Mouse (Mus musculus) liver, embryonic 15.5 days (tissue): ENCODE data around the gene Cort. TPM values are rescaled to one million over a fixed set of nuclear protein-coding genes. Genes with fewer than 3 reads are reported as not detected.
"Not testable (repeated sequence)": the region's sequence is repeated elsewhere in the genome, so short reads cannot be mapped to it uniquely, and the experiment has no call there.

ENCODE experiments used
- ATAC-seq: fragments of 200-750 bp; cut with Nextera tagmentation; 2 replicates; pipeline ENCODE4 v1.8.0; 2017; ENCODE audit warnings: moderate number of reproducible peaks, mild to moderate bottlenecking, moderate library complexity; ENCODE audit not compliant: insufficient read depth
- H3K27ac ChIP-seq: fragments of 300-500 bp; sonication (generic); replicated peaks from 2 replicates; pipeline ENCODE4 v1.5.1; 2015; ENCODE audit warnings: mild to moderate bottlenecking, inconsistent platforms
- H3K27me3 ChIP-seq: fragments of 300-500 bp; sonication (generic); 2 replicates; pipeline ENCODE4 v1.6.1; 2015; ENCODE audit warnings: mild to moderate bottlenecking, inconsistent platforms
- H3K36me3 ChIP-seq: fragments of 300-500 bp; sonication (generic); replicated peaks from 2 replicates; pipeline ENCODE4 v1.6.1; 2015; ENCODE audit warnings: moderate library complexity, mild to moderate bottlenecking, inconsistent platforms
- H3K4me1 ChIP-seq: fragments of 300-500 bp; sonication (generic); replicated peaks from 2 replicates; pipeline ENCODE4 v1.6.1; 2015; ENCODE audit warnings: inconsistent platforms
- H3K4me2 ChIP-seq: fragments of 300-500 bp; sonication (generic); 2 replicates; pipeline ENCODE4 v1.6.1; 2015; ENCODE audit warnings: moderate library complexity, mild to moderate bottlenecking, inconsistent platforms
- H3K4me3 ChIP-seq: fragments of 300-500 bp; sonication (generic); replicated peaks from 2 replicates; pipeline ENCODE4 v1.5.1; 2015; ENCODE audit warnings: mild to moderate bottlenecking, inconsistent platforms
- H3K9ac ChIP-seq: fragments of 300-500 bp; sonication (generic); 2 replicates; pipeline ENCODE4 v1.6.1; 2015; ENCODE audit warnings: moderate library complexity, mild to moderate bottlenecking, inconsistent platforms
- H3K9me3 ChIP-seq: fragments of 300-500 bp; sonication (generic); replicated peaks from 2 replicates; pipeline ENCODE4 v1.6.1; 2016; ENCODE audit warnings: inconsistent platforms
- WGBS: fragments of 180-500 bp; shearing (Covaris S2); methylation state at CpG from one replicate; pipeline ENCODE4 v1.1.7; 2015; ENCODE audit warnings: mixed read lengths; ENCODE audit not compliant: insufficient replicate concordance; 5-methylcytosine and 5-hydroxymethylcytosine counted together
- polyA plus RNA-seq: library from polyadenylated mRNA; unstranded; fragments of >200 nt; fragmentation: Nextera tagmentation; extraction: Ambion mirVana; gene quantifications from 2 replicates; pipeline ENCODE4 v1.2.1, GENCODE M21; 2015

The Cort gene
- polyA plus RNA-seq, result 0.14 TPM in 1 of 2 replicates, not detected in the other

GRCm38 (mm10) chr4:149126663-149127062, at the start of gene Cort:
Cort (minus strand) TSS chr4:149126763.
- ATAC-seq, result no peak
- H3K9me3 ChIP-seq, result no peaks in the 10 kb centered on the region
- WGBS, result 73% methylated on average over 11 of the region's 11 CpGs
- H3K4me1 ChIP-seq, result 0 out of 2 replicates have a peak, but pooled peaks cover 4% of the 10 kb centered on the region
- no peaks in the 10 kb centered on the region for H3K27me3 ChIP-seq
- H3K27ac ChIP-seq, result no peak within 1 kb of the TSS
- no peak within 1 kb of the TSS for H3K4me3 ChIP-seq
- H3K9ac ChIP-seq, result no peak within 1 kb of the TSS
- H3K4me2 ChIP-seq, result no peak within 1 kb of the TSS
- peaks cover 2% of the 10 kb centered on the region; the same call in 1 of the 2 replicates for H3K36me3 ChIP-seq

GRCm38 (mm10) chr4:149173661-149174060, 47.1 kb upstream of the Cort start:
- WGBS, result 41% methylated on average over 6 of the region's 6 CpGs
- peak overlapping the region; percentile 48; the same call in 1 of the 2 replicates for H3K27ac ChIP-seq
- H3K4me1 ChIP-seq, result peaks cover 30% of the 10 kb centered on the region
- no peak overlapping the region for H3K9ac ChIP-seq
- no peaks in the 10 kb centered on the region for H3K9me3 ChIP-seq
- H3K36me3 ChIP-seq, result no peaks in the 10 kb centered on the region
- no peaks in the 10 kb centered on the region for H3K27me3 ChIP-seq
- H3K4me3 ChIP-seq, result no peak overlapping the region
- H3K4me2 ChIP-seq, result no peak overlapping the region
- ATAC-seq, result no peak

- ATAC-seq, result no peak
These were observed 46.1 kb upstream of the Cort start for GRCm38 (mm10) chr4:149172666-149173065.

DNA sequence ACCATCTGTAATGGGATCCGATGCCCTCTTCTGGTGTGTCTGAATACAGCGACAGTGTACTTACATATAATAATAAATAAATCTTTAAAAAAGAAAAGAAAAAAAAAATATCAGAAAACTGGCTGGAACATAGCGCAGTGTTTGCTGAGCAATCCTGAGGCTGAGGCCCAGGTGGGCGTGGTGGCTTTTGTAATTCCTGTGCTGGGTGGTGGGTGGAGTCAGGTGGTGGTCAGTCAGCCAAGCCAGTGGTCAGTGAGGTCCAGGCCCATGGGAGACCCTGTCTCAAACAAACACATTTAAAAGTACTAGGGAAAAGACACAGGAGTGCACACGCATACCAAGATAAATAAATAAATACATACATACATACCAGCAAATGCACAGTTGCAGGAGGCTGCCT, 45.5 kb upstream of the Cort start:
- peak overlapping the region; percentile 35 for H3K27ac ChIP-seq
- ATAC-seq, result no peak
- H3K36me3 ChIP-seq, result no peaks in the 10 kb centered on the region
- no peak overlapping the region for H3K4me3 ChIP-seq
- peaks cover 42% of the 10 kb centered on the region for H3K4me1 ChIP-seq
- H3K27me3 ChIP-seq, result no peaks in the 10 kb centered on the region
- H3K4me2 ChIP-seq, result no peak overlapping the region
- H3K9ac ChIP-seq, result no peak overlapping the region
- H3K9me3 ChIP-seq, result no peaks in the 10 kb centered on the region
- WGBS, result 76% methylated on average over 5 of the region's 5 CpGs

More at GRCm38 (mm10) chr4:149172666-149173065, 46.1 kb upstream of the Cort start:
- H3K27ac ChIP-seq, result peak overlapping the region; percentile 35
- H3K36me3 ChIP-seq, result no peaks in the 10 kb centered on the region
- H3K9ac ChIP-seq, result no peak overlapping the region
- no peak overlapping the region for H3K4me2 ChIP-seq
- no peaks in the 10 kb centered on the region for H3K27me3 ChIP-seq
- WGBS, result 64% methylated on average over 2 of the region's 2 CpGs
- H3K4me1 ChIP-seq, result peaks cover 38% of the 10 kb centered on the region
- no peaks in the 10 kb centered on the region for H3K9me3 ChIP-seq
- no peak overlapping the region for H3K4me3 ChIP-seq

- H3K4me1 ChIP-seq, result peaks cover 45% of the 10 kb centered on the region
- no peaks in the 10 kb centered on the region for H3K27me3 ChIP-seq
- peak overlapping the region; percentile 46 for H3K27ac ChIP-seq
- no peak overlapping the region for H3K4me2 ChIP-seq
- 49% methylated on average over 5 of the region's 5 CpGs for WGBS
- H3K9ac ChIP-seq, result no peak overlapping the region
- H3K9me3 ChIP-seq, result no peaks in the 10 kb centered on the region
- ATAC-seq, result no peak
- no peak overlapping the region for H3K4me3 ChIP-seq
- no peaks in the 10 kb centered on the region for H3K36me3 ChIP-seq
These were observed 45.0 kb upstream of the Cort start for GRCm38 (mm10) chr4:149171581-149171981.

DNA sequence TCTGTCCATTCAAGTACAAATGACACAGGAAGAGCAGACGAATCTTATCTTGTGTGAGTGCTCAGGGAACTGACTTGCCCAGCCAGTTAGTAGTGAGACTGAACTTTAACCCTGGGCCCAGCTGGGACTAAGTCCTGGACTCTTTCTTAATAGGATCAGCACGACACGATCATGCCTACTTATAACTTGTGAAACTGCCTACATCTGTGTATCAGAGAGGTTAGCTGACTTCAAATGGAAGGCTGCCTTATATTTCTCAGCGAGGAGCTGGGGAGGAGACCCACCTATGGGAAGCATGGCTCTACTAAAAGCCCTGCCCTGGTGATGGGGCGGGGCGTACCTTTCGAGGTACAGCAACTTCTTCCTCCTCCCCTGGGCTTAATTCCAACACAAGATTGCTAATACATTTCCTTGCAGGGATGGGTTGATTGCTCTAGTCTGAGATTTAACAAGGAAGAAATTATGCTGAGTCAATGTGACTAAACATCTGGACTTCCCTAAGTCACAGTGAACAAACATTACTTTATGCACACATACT, 43.9 kb upstream of the Cort start:
- Histone ChIP-seq H3K27ac (peak overlapping the region; percentile 74), H3K9ac (no peak overlapping the region), H3K27me3 (no peaks in the 10 kb centered on the region), H3K9me3 (no peaks in the 10 kb centered on the region), H3K4me3 (no peak overlapping the region), H3K4me1 (peaks cover 55% of the 10 kb centered on the region), H3K4me2 (0 out of 2 replicates have a peak overlapping the region, but pooled peaks have one; percentile 6), H3K36me3 (no peaks in the 10 kb centered on the region)
- no peak for ATAC-seq
- 44% methylated on average over 7 of the region's 7 CpGs for WGBS

DNA sequence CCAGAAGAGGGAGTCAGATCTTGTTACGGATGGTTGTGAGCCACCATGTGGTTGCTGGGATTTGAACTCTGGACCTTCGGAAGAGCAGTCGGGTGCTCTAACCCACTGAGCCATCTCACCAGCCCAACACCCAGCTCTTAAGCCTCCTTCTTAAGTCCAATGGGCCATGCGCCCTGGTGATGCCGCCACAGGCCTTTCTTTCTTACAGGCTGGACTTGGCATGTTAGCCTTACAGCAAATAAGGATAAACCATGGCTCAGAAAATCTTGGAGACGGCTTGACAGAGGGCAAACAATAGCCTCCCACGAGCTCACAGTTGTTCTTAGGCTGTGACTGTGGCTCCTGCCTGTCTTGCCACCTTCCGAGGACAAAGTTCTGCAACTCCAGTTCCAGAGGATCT, 43.4 kb upstream of the Cort start:
- H3K4me1 ChIP-seq, result peaks cover 60% of the 10 kb centered on the region
- not testable (repeated sequence) for H3K9me3 ChIP-seq, H3K27me3 ChIP-seq, ATAC-seq, H3K36me3 ChIP-seq, H3K9ac ChIP-seq, H3K4me3 ChIP-seq
- WGBS, result 68% methylated on average over 7 of the region's 8 CpGs
- H3K4me2 ChIP-seq, result 0 out of 2 replicates have a peak overlapping the region, but pooled peaks have one; percentile 6
- H3K27ac ChIP-seq, result peak overlapping the region; percentile 74

GRCm38 (mm10) chr4:149168016-149168415, 41.5 kb upstream of the Cort start:
- 22% methylated on average over 2 of the region's 2 CpGs for WGBS
- Histone ChIP-seq H3K4me3 (peak overlapping the region; percentile 77), H3K36me3 (no peaks in the 10 kb centered on the region; the same call in 1 of the 2 replicates), H3K4me1 (peaks cover 72% of the 10 kb centered on the region), H3K9ac (no peak overlapping the region), H3K27ac (no peak overlapping the region), H3K9me3 (no peaks in the 10 kb centered on the region), H3K27me3 (no peaks in the 10 kb centered on the region), H3K4me2 (peak overlapping the region; percentile 97)
- ATAC-seq, result no peak

GRCm38 (mm10) chr4:149166957-149167611, 40.5 kb upstream of the Cort start:
- Histone ChIP-seq H3K9me3 (no peaks in the 10 kb centered on the region), H3K27me3 (no peaks in the 10 kb centered on the region), H3K4me3 (peak overlapping the region; percentile 77), H3K4me2 (peak overlapping the region; percentile 97), H3K9ac (peak overlapping the region; percentile 76), H3K4me1 (peaks cover 72% of the 10 kb centered on the region), H3K27ac (peak overlapping the region; percentile 35), H3K36me3 (peaks cover 5% of the 10 kb centered on the region)
- ATAC-seq, result peak; percentile 20
- WGBS, result under 1% methylated on average over 27 of the region's 27 CpGs

DNA sequence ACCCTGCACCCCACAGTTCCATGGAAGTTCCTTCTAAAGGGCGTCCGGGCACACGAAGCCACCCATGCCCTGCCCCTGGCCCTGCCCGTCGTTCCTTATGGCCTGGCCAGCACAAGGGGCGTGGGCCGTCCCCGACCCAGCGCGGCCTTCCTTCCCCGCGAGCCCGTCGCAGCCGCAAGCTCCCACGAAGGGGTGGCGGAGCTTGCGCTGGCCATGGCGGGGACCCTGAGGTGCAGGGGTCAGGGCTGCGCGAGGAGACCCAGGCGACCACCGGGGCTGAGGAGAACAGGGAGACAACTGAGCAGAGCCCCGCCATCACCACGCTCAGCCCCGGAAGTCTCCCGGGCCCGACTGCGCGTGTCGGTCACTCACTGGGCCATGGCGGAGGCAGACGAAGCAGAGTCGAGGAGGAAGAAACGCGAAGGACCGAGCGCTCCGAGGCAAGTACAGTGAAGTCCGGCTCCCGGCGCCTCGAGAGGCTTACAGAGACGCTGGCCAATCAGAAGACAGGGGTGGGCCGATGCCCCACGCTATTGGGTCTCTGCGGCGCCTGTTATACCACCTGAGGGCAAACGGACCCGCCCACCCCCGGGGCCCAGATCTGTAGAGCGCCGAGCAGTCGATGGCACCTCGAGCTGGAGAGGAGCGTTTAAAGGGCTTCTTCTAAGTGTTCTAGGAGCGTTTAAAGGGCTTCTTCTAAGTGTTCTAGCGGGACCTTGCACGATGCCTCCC, 39.8 kb upstream of the Cort start, which contains the start of gene Pgd:
Gene Pgd (minus strand): TSS at position 557 of the 732 bp plus-strand sequence.
- peaks cover 11% of the 10 kb centered on the region for H3K36me3 ChIP-seq
- H3K4me2 ChIP-seq, result peak within 1 kb of the TSS; percentile 97
- H3K4me1 ChIP-seq, result peaks cover 70% of the 10 kb centered on the region
- H3K9me3 ChIP-seq, result no peaks in the 10 kb centered on the region
- ATAC-seq, result peak; percentile 98
- WGBS, result under 1% methylated on average over 59 of the region's 59 CpGs
- no peaks in the 10 kb centered on the region for H3K27me3 ChIP-seq
- peak within 1 kb of the TSS; percentile 83 for H3K27ac ChIP-seq
- peak within 1 kb of the TSS; percentile 77 for H3K4me3 ChIP-seq
- peak within 1 kb of the TSS; percentile 76 for H3K9ac ChIP-seq

DNA sequence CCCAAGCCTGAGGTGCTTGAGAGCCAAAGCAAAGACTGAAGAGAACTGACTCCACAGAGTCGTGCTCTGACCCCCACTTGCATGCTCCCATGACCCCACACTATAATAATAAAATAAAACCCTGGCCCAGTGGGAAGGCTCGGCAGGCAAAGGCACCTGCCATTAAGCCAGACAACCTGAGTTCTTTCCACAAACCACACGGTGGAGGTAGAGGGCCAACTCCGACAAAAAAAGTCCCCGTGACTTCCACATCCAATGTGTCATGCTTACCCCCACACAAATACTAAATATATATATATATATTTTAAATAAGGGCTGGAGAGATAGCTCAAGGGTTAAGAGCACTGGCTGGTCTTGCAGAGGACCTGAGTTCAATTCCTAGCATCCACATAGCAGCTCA, 37.6 kb upstream of the Cort start:
- Histone ChIP-seq H3K27ac (no peak overlapping the region), H3K27me3 (no peaks in the 10 kb centered on the region), H3K4me1 (peaks cover 56% of the 10 kb centered on the region), H3K4me2 (peak overlapping the region; percentile 17; the same call in 1 of the 2 replicates), H3K9ac (no peak overlapping the region), H3K36me3 (peaks cover 33% of the 10 kb centered on the region), H3K9me3 (no peaks in the 10 kb centered on the region), H3K4me3 (no peak overlapping the region)
- 55% methylated on average over 5 of the region's 5 CpGs for WGBS
- no peak for ATAC-seq
